Mouse (Mus musculus) macrophage (primary cell): ENCODE data around the gene Dazap2. TPM values are rescaled to one million over a fixed set of nuclear protein-coding genes. Genes with fewer than 3 reads are reported as not detected.
A peak's percentile ranks its signal among the peaks of the same experiment; 100 is the strongest.

Source experiments
- H3K27ac ChIP-seq: fragments of 350-480 bp; formaldehyde crosslinking; 2 replicates; pipeline ENCODE4 v1.9.0; 2021
- H3K36me3 ChIP-seq: fragments of 350-480 bp; formaldehyde crosslinking; 2 replicates; pipeline ENCODE4 v1.9.0; 2021; ENCODE audit errors: inconsistent target
- H3K4me3 ChIP-seq: fragments of 350-480 bp; formaldehyde crosslinking; 2 replicates; pipeline ENCODE4 v1.9.0; 2021; ENCODE audit errors: inconsistent target
- H3K79me2 ChIP-seq: fragments of 350-480 bp; formaldehyde crosslinking; 2 replicates; pipeline ENCODE4 v1.9.0; 2021; ENCODE audit errors: inconsistent target
- WGBS: methylation state at CpG from one replicate; pipeline ENCODE4 v1.1.7; 2026; ENCODE audit warnings: inconsistent platforms; ENCODE audit not compliant: missing documents; 5-methylcytosine and 5-hydroxymethylcytosine counted together
- polyA plus RNA-seq: library from polyadenylated mRNA; stranded (reverse); fragments of 250-400 nt; gene quantifications from 3 replicates; pipeline ENCODE4 v1.2.4, GENCODE M21; 2018; ENCODE audit warnings: inconsistent platforms
- total RNA-seq, 78 experiments: library from RNA; depleted of rRNA; stranded (reverse); fragments of 250-400 nt; gene quantifications; 1 replicate in 9 of 78; 2 replicates in 24 of 78; 3 replicates in 43 of 78; 4 replicates in 2 of 78; pipeline ENCODE4 v1.2.4; 2018; ENCODE audit warnings: inconsistent platforms in 56 of 78

The Dazap2 gene
- 10 to 100 TPM; 21.5 to 56.3 (median 37.4) TPM for total RNA-seq (2018; cell fraction: chromatin; rRNA removed)
- 100 to 1,000 TPM; 259 to 398 (median 334) TPM for total RNA-seq (2018; cell fraction: cytosol; rRNA removed)
- 100 to 1,000 TPM in 17 of 26 experiments, 10 to 100 TPM in 9; 51.2 to 180 (median 115) TPM for total RNA-seq (2018; cell fraction: nucleus; rRNA removed)
- polyA plus RNA-seq, result 368 to 447 TPM (median 386 TPM) in 3 replicates

GRCm38 (mm10) chr15:100614996-100615824 is at the start of gene Dazap2:
TSS of gene Dazap2 (plus strand) at chr15:100615349.
- Histone ChIP-seq H3K79me2 (peaks cover 40% of the 10 kb centered on the region), H3K27ac (peak within 1 kb of the TSS; percentile 80)
- WGBS, result under 1% methylated on average over 70 of the region's 99 CpGs

GRCm38 (mm10) chr15:100566531-100566930 is 48.6 kb upstream of the Dazap2 start:
- Histone ChIP-seq H3K79me2 (no peaks in the 10 kb centered on the region), H3K36me3 (no peaks in the 10 kb centered on the region), H3K27ac (no peak overlapping the region), H3K4me3 (no peak overlapping the region)
- 95% methylated on average over 2 of the region's 2 CpGs for WGBS

More at GRCm38 (mm10) chr15:100614996-100615824, at the start of gene Dazap2:
- Histone ChIP-seq H3K36me3 (peaks cover 28% of the 10 kb centered on the region; the same call in 1 of the 2 replicates), H3K4me3 (peak within 1 kb of the TSS; percentile 90)

GRCm38 (mm10) chr15:100569239-100569638 is 45.9 kb upstream of the Dazap2 start:
- Histone ChIP-seq H3K79me2 (no peaks in the 10 kb centered on the region), H3K27ac (no peak overlapping the region), H3K36me3 (no peaks in the 10 kb centered on the region), H3K4me3 (no peak overlapping the region)
- WGBS, result 86% methylated on average over 3 of the region's 3 CpGs

- Histone ChIP-seq H3K79me2 (no peaks in the 10 kb centered on the region), H3K4me3 (no peak overlapping the region), H3K27ac (no peak overlapping the region), H3K36me3 (no peaks in the 10 kb centered on the region)
- 49% methylated on average over 6 of the region's 6 CpGs for WGBS
These were observed 41.2 kb upstream of the Dazap2 start for GRCm38 (mm10) chr15:100573946-100574345.

GRCm38 (mm10) chr15:100574378-100574777 is 40.8 kb upstream of the Dazap2 start:
- no peak overlapping the region for H3K27ac ChIP-seq
- H3K36me3 ChIP-seq, result no peaks in the 10 kb centered on the region
- H3K79me2 ChIP-seq, result no peaks in the 10 kb centered on the region
- 97% methylated on average over 2 of the region's 2 CpGs for WGBS
- no peak overlapping the region for H3K4me3 ChIP-seq

GRCm38 (mm10) chr15:100575366-100575765 is 39.8 kb upstream of the Dazap2 start:
- Histone ChIP-seq H3K79me2 (no peaks in the 10 kb centered on the region), H3K4me3 (no peak overlapping the region), H3K36me3 (no peaks in the 10 kb centered on the region), H3K27ac (no peak overlapping the region)
- WGBS, result 84% methylated on average over 12 of the region's 12 CpGs

GRCm38 (mm10) chr15:100576392-100576791 is 38.8 kb upstream of the Dazap2 start:
- H3K27ac ChIP-seq, result no peak overlapping the region
- H3K79me2 ChIP-seq, result no peaks in the 10 kb centered on the region
- no peak overlapping the region for H3K4me3 ChIP-seq
- 88% methylated on average over 6 of the region's 6 CpGs for WGBS
- H3K36me3 ChIP-seq, result no peaks in the 10 kb centered on the region

GRCm38 (mm10) chr15:100576810-100577209 is 38.3 kb upstream of the Dazap2 start:
- Histone ChIP-seq H3K27ac (no peak overlapping the region), H3K4me3 (no peak overlapping the region), H3K79me2 (no peaks in the 10 kb centered on the region), H3K36me3 (no peaks in the 10 kb centered on the region)
- WGBS, result 88% methylated on average over 6 of the region's 6 CpGs

- Histone ChIP-seq H3K36me3 (no peaks in the 10 kb centered on the region), H3K79me2 (no peaks in the 10 kb centered on the region), H3K27ac (no peak overlapping the region), H3K4me3 (no peak overlapping the region)
- 95% methylated on average over 16 of the region's 16 CpGs for WGBS
These were observed 37.2 kb upstream of the Dazap2 start for GRCm38 (mm10) chr15:100577972-100578371.

GRCm38 (mm10) chr15:100580108-100580507 is 35.0 kb upstream of the Dazap2 start:
- Histone ChIP-seq H3K79me2 (no peaks in the 10 kb centered on the region), H3K36me3 (no peaks in the 10 kb centered on the region), H3K4me3 (no peak overlapping the region), H3K27ac (no peak overlapping the region)
- WGBS, result 95% methylated on average over 9 of the region's 10 CpGs

- H3K36me3 ChIP-seq, result peaks cover 7% of the 10 kb centered on the region; the same call in 1 of the 2 replicates
- no peak overlapping the region for H3K27ac ChIP-seq
- no peak overlapping the region for H3K4me3 ChIP-seq
- no peaks in the 10 kb centered on the region for H3K79me2 ChIP-seq
- WGBS, result 92% methylated on average over 15 of the region's 16 CpGs
These were observed 29.2 kb upstream of the Dazap2 start for GRCm38 (mm10) chr15:100585931-100586330.

- Histone ChIP-seq H3K27ac (no peak overlapping the region), H3K4me3 (no peak overlapping the region), H3K79me2 (no peaks in the 10 kb centered on the region), H3K36me3 (peaks cover 7% of the 10 kb centered on the region; the same call in 1 of the 2 replicates)
- 93% methylated on average over 4 of the region's 4 CpGs for WGBS
These were observed 28.0 kb upstream of the Dazap2 start for GRCm38 (mm10) chr15:100587166-100587565.

GRCm38 (mm10) chr15:100588297-100588696 is 26.9 kb upstream of the Dazap2 start:
- H3K79me2 ChIP-seq, result no peaks in the 10 kb centered on the region
- no peak overlapping the region for H3K4me3 ChIP-seq
- WGBS, result 16% methylated on average over 6 of the region's 6 CpGs
- H3K27ac ChIP-seq, result no peak overlapping the region
- H3K36me3 ChIP-seq, result peaks cover 7% of the 10 kb centered on the region; the same call in 1 of the 2 replicates

- H3K79me2 ChIP-seq, result no peaks in the 10 kb centered on the region
- H3K27ac ChIP-seq, result no peak overlapping the region
- H3K36me3 ChIP-seq, result peaks cover 7% of the 10 kb centered on the region; the same call in 1 of the 2 replicates
- WGBS, result 57% methylated on average over 8 of the region's 8 CpGs
- no peak overlapping the region for H3K4me3 ChIP-seq
These were observed 24.7 kb upstream of the Dazap2 start for GRCm38 (mm10) chr15:100590436-100590835.

GRCm38 (mm10) chr15:100592817-100593216 is 22.3 kb upstream of the Dazap2 start:
- 94% methylated on average over 4 of the region's 6 CpGs for WGBS
- no peaks in the 10 kb centered on the region for H3K79me2 ChIP-seq
- no peak overlapping the region for H3K4me3 ChIP-seq
- no peak overlapping the region for H3K27ac ChIP-seq
- no peaks in the 10 kb centered on the region for H3K36me3 ChIP-seq
